ENCODE assay signal across 8 mouse cellular contexts in the genomic region with DNA sequence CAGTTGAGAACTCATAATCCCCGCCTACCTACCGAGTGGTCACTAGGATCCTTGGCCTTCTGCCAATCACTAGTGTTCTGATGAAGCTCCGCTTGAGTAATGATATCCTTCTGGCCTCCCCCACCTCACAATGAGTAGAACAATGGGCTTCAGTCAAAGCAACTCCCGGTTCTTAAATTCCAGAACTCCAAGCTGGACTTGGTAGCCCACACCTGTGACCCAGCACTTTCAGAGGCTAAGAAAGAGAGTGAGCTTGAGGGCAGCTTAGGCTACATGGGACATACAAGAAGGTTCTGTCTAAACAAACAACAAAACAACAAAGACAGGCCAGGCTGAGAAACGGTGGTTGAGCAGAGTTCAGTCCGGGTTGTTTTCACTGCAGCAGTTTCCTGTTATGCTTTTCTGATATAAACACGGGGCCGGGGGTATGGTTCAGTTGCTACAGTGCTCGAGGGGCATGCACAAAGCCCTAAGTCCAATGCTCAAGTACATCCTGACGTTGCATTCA. TPM values are rescaled to one million over a fixed set of nuclear protein-coding genes. Genes with fewer than 3 reads are reported as not detected.
DNase-seq lines count a peak whose midpoint lies in the region; ATAC-seq and TF ChIP-seq lines count a peak whose summit lies in the region.
"Had no signal": no experiment of that assay in that cellular context is flagged by ENCODE, and none has a peak within 500 bp of the region (broad histone marks: within the 10 kb centered on the region; RNA-seq: fewer than 3 reads in every experiment).

No protein-coding gene starts in this region.

- H3K27ac ChIP-seq in embryonic facial prominence, embryonic 13.5 days, result peak overlapping the region; percentile 76
- peak overlapping the region; percentile 82 for H3K27ac ChIP-seq in intestine, postnatal 0 days (ENCODE audit: low read depth, low read length)
- no peak overlapping the region for H3K27ac ChIP-seq in hindbrain, embryonic 11.5 days (ENCODE audit: low read depth, low read length)

- WGBS in embryonic facial prominence, embryonic 13.5 days, result 57% methylated on average over 10 of the region's 10 CpGs
- WGBS in intestine, postnatal 0 days, result 39% methylated on average over 10 of the region's 10 CpGs
- WGBS in hindbrain, embryonic 11.5 days, result 73% methylated on average over 10 of the region's 10 CpGs

- no peaks in the 10 kb centered on the region for H3K27me3 ChIP-seq in embryonic facial prominence, embryonic 13.5 days
- no peaks in the 10 kb centered on the region for H3K27me3 ChIP-seq in intestine, postnatal 0 days (replicated peaks; ENCODE audit: control insufficient read depth, insufficient read depth, low read length)
- H3K27me3 ChIP-seq in hindbrain, embryonic 11.5 days (ENCODE audit: control insufficient read depth, insufficient read depth, low read length), result no peaks in the 10 kb centered on the region

- H3K4me2 ChIP-seq in embryonic facial prominence, embryonic 13.5 days, result no peak overlapping the region
- H3K4me2 ChIP-seq in intestine, postnatal 0 days (replicated peaks; ENCODE audit: low read depth), result no peak overlapping the region
- no peak overlapping the region for H3K4me2 ChIP-seq in hindbrain, embryonic 11.5 days (replicated peaks; ENCODE audit: low read depth, low read length)

- no peaks in the 10 kb centered on the region for H3K36me3 ChIP-seq in embryonic facial prominence, embryonic 13.5 days
- no peaks in the 10 kb centered on the region for H3K36me3 ChIP-seq in intestine, postnatal 0 days (ENCODE audit: control insufficient read depth, insufficient read depth)
- H3K36me3 ChIP-seq in hindbrain, embryonic 11.5 days (ENCODE audit: control insufficient read depth, insufficient read depth, low read length), result no peaks in the 10 kb centered on the region

- H3K9ac ChIP-seq in embryonic facial prominence, embryonic 13.5 days, result no peak overlapping the region
- H3K9ac ChIP-seq in intestine, postnatal 0 days (ENCODE audit: low read depth, low read length), result no peak overlapping the region
- no peak overlapping the region for H3K9ac ChIP-seq in hindbrain, embryonic 11.5 days (ENCODE audit: low read depth, low read length)

- peak; percentile 46 for DNase-seq in R1 (ENCODE audit: low read depth, low spot score)
- DNase-seq in lung, postnatal 14 days, result peak; percentile 64
- no peak for DNase-seq in cerebellum, postnatal 4 days (ENCODE audit: low spot score in 2 of 2)
- no peak for DNase-seq in hindbrain, embryonic 11.5 days (ENCODE audit: low spot score)

- ATAC-seq in embryonic facial prominence, embryonic 13.5 days (ENCODE audit: insufficient number of reproducible peaks, insufficient read depth, low FRiP score, low TSS enrichment, low read depth), result no peak
- ATAC-seq in intestine, postnatal 0 days, result no peak
- no peak for ATAC-seq in monocyte, adult 5-6 weeks (replicated peaks; ENCODE audit: insufficient number of reproducible peaks, low FRiP score, low TSS enrichment, poor library complexity, severe bottlenecking)
- no peak for ATAC-seq in hindbrain, embryonic 11.5 days (ENCODE audit: low FRiP score)
- ATAC-seq: hindbrain, embryonic 16.5 days had no signal

- H3K9me3 ChIP-seq in embryonic facial prominence, embryonic 13.5 days, result no peaks in the 10 kb centered on the region
- no peaks in the 10 kb centered on the region for H3K9me3 ChIP-seq in intestine, postnatal 0 days (ENCODE audit: control insufficient read depth)
- no peaks in the 10 kb centered on the region for H3K9me3 ChIP-seq in hindbrain, embryonic 11.5 days (ENCODE audit: control insufficient read depth, low read length)

- no peak for TF ChIP-seq CTCF in intestine, postnatal 0 days (IDR thresholded peaks at IDR 0.05; ENCODE audit: low read depth)

- peaks cover 27% of the 10 kb centered on the region for H3K4me1 ChIP-seq in embryonic facial prominence, embryonic 13.5 days
- peaks cover 10% of the 10 kb centered on the region; the same call in 1 of the 2 replicates for H3K4me1 ChIP-seq in intestine, postnatal 0 days (replicated peaks; ENCODE audit: control insufficient read depth, insufficient read depth, low read length)
- no peaks in the 10 kb centered on the region for H3K4me1 ChIP-seq in hindbrain, embryonic 11.5 days (replicated peaks; ENCODE audit: control insufficient read depth, insufficient read depth, low read length)

- H3K4me3 ChIP-seq in embryonic facial prominence, embryonic 13.5 days, result no peak overlapping the region
- no peak overlapping the region for H3K4me3 ChIP-seq in intestine, postnatal 0 days (ENCODE audit: low read depth, low read length)
- H3K4me3 ChIP-seq in hindbrain, embryonic 11.5 days (ENCODE audit: low read depth, low read length), result no peak overlapping the region

RNA-seq across cellular contexts. Expression of a gene that starts 7.4 kb away (rescaled TPM):
- 80.5 and 84.4 TPM in 2 replicates for polyA plus RNA-seq in embryonic facial prominence, embryonic 13.5 days (2015; fragmentation: Nextera tagmentation; extraction: Ambion mirVana)
- 65.8 and 67.6 TPM in 2 replicates for polyA plus RNA-seq in intestine, postnatal 0 days (2015; fragmentation: Nextera tagmentation; extraction: Ambion mirVana)
- 251 to 386 TPM (median 355 TPM) in 3 replicates for total RNA-seq in monocyte, adult 5-6 weeks (2017)
- polyA plus RNA-seq in hindbrain, embryonic 11.5 days (2014; fragmentation: Nextera tagmentation; extraction: Ambion mirVana), result 112 and 115 TPM in 2 replicates

RNA-seq across cellular contexts. Expression of a gene that starts 16.9 kb away (rescaled TPM):
- 21.5 and 23.5 TPM in 2 replicates for polyA plus RNA-seq in embryonic facial prominence, embryonic 13.5 days (2015; fragmentation: Nextera tagmentation; extraction: Ambion mirVana)
- 10.1 and 10.8 TPM in 2 replicates for polyA plus RNA-seq in intestine, postnatal 0 days (2015; fragmentation: Nextera tagmentation; extraction: Ambion mirVana)
- 2.3 to 9.1 TPM (median 5.5 TPM) in 3 replicates for total RNA-seq in monocyte, adult 5-6 weeks (2017)
- 22.7 and 25.3 TPM in 2 replicates for polyA plus RNA-seq in hindbrain, embryonic 11.5 days (2014; fragmentation: Nextera tagmentation; extraction: Ambion mirVana)

RNA-seq across cellular contexts. Expression of a gene that starts 43.0 kb away (rescaled TPM):
- polyA plus RNA-seq in embryonic facial prominence, embryonic 13.5 days (2015; fragmentation: Nextera tagmentation; extraction: Ambion mirVana), result 60.8 and 61.1 TPM in 2 replicates
- 19.0 and 23.6 TPM in 2 replicates for polyA plus RNA-seq in intestine, postnatal 0 days (2015; fragmentation: Nextera tagmentation; extraction: Ambion mirVana)
- 73.5 to 126 TPM (median 78.0 TPM) in 3 replicates for total RNA-seq in monocyte, adult 5-6 weeks (2017)
- polyA plus RNA-seq in hindbrain, embryonic 11.5 days (2014; fragmentation: Nextera tagmentation; extraction: Ambion mirVana), result 43.0 and 120 TPM in 2 replicates

Comparison
In these comparisons a context has a peak if more than half of its experiments do, and no peak if none do; other contexts are left out.
1. DNase-seq: peak in R1 (single experiment) and lung, postnatal 14 days (single experiment); none in cerebellum, postnatal 4 days (0 of 2) and hindbrain, embryonic 11.5 days (single experiment).